Mouse (Mus musculus): Measurements from ENCODE around the gene Popdc2. TPM values are rescaled to one million over a fixed set of nuclear protein-coding genes. Genes with fewer than 3 reads are reported as not detected.

Popdc2 gene
- polyA plus RNA-seq, 1 experiment: 18.7 TPM

GRCm38 (mm10) chr16:38373941-38374340 lies 11.9 kb downstream of the Popdc2 start:
- 86% methylated on average over 16 of the region's 16 CpGs for WGBS
- DNase-seq (ENCODE audit: low read depth, low spot score): no peak

GRCm38 (mm10) chr16:38374379-38375140 lies 12.6 kb downstream of the Popdc2 start:
- no peak for DNase-seq (ENCODE audit: low read depth, low spot score)
- WGBS: 77% methylated on average over 10 of the region's 10 CpGs

GRCm38 (mm10) chr16:38375182-38375581 lies 13.2 kb downstream of the Popdc2 start:
- 77% methylated on average over 7 of the region's 7 CpGs for WGBS
- no peak for DNase-seq (ENCODE audit: low read depth, low spot score)

- no peak for DNase-seq (ENCODE audit: low read depth, low spot score)
- WGBS: 25% methylated on average over 17 of the region's 17 CpGs
These were observed 14.3 kb downstream of the Popdc2 start for GRCm38 (mm10) chr16:38376163-38376840.

GRCm38 (mm10) chr16:38376841-38377249 lies 14.8 kb downstream of the Popdc2 start:
- no peak for DNase-seq (ENCODE audit: low read depth, low spot score)
- WGBS: 40% methylated on average over 8 of the region's 8 CpGs

- 80% methylated on average over 6 of the region's 6 CpGs for WGBS
These were observed 15.5 kb downstream of the Popdc2 start for GRCm38 (mm10) chr16:38377546-38377945.

GRCm38 (mm10) chr16:38378591-38378990 lies 16.6 kb downstream of the Popdc2 start:
- 90% methylated on average over 6 of the region's 6 CpGs for WGBS
- no peak for DNase-seq (ENCODE audit: low read depth, low spot score)

More at GRCm38 (mm10) chr16:38377546-38377945, 15.5 kb downstream of the Popdc2 start:
- DNase-seq (ENCODE audit: low read depth, low spot score): no peak

GRCm38 (mm10) chr16:38379088-38379487 lies 17.1 kb downstream of the Popdc2 start:
- no peak for DNase-seq (ENCODE audit: low read depth, low spot score)
- WGBS: 17% methylated on average over 6 of the region's 6 CpGs

GRCm38 (mm10) chr16:38379493-38379892 lies 17.5 kb downstream of the Popdc2 start:
- DNase-seq (ENCODE audit: low read depth, low spot score): no peak
- WGBS: 24% methylated on average over 3 of the region's 3 CpGs

- 97% methylated on average over 3 of the region's 3 CpGs for WGBS
These were observed 17.9 kb downstream of the Popdc2 start for GRCm38 (mm10) chr16:38379926-38380325.

GRCm38 (mm10) chr16:38383683-38384082 lies 21.7 kb downstream of the Popdc2 start:
- DNase-seq (ENCODE audit: low read depth, low spot score): no peak
- 90% methylated on average over 2 of the region's 2 CpGs for WGBS

More at GRCm38 (mm10) chr16:38379926-38380325, 17.9 kb downstream of the Popdc2 start:
- no peak for DNase-seq (ENCODE audit: low read depth, low spot score)

GRCm38 (mm10) chr16:38385184-38385634 lies 23.2 kb downstream of the Popdc2 start:
- no peak for DNase-seq (ENCODE audit: low read depth, low spot score)
- WGBS: 79% methylated on average over 6 of the region's 6 CpGs

GRCm38 (mm10) chr16:38385700-38386099 lies 23.7 kb downstream of the Popdc2 start:
- 91% methylated on average over 4 of the region's 4 CpGs for WGBS
- no peak for DNase-seq (ENCODE audit: low read depth, low spot score)

GRCm38 (mm10) chr16:38387389-38387788 lies 25.4 kb downstream of the Popdc2 start:
- 84% methylated on average over 6 of the region's 6 CpGs for WGBS

GRCm38 (mm10) chr16:38388757-38389156 lies 26.7 kb downstream of the Popdc2 start:
- WGBS: 69% methylated on average over 6 of the region's 6 CpGs
- no peak for DNase-seq (ENCODE audit: low read depth, low spot score)

More at GRCm38 (mm10) chr16:38387389-38387788, 25.4 kb downstream of the Popdc2 start:
- DNase-seq (ENCODE audit: low read depth, low spot score): no peak

GRCm38 (mm10) chr16:38389284-38389893 lies 27.4 kb downstream of the Popdc2 start:
- DNase-seq (ENCODE audit: low read depth, low spot score): no peak
- 74% methylated on average over 8 of the region's 8 CpGs for WGBS

- DNase-seq (ENCODE audit: low read depth, low spot score): no peak
- WGBS: 87% methylated on average over 7 of the region's 7 CpGs
These were observed 28.3 kb downstream of the Popdc2 start for GRCm38 (mm10) chr16:38390322-38390721.

GRCm38 (mm10) chr16:38392126-38392894 lies 30.3 kb downstream of the Popdc2 start:
- DNase-seq (ENCODE audit: low read depth, low spot score): no peak
- WGBS: 68% methylated on average over 23 of the region's 23 CpGs

- 85% methylated on average over 8 of the region's 8 CpGs for WGBS
- DNase-seq (ENCODE audit: low read depth, low spot score): no peak
These were observed 32.2 kb downstream of the Popdc2 start for GRCm38 (mm10) chr16:38394191-38394618.
